Mouse (Mus musculus) heart, adult 8-10 months (tissue): Measurements from ENCODE around the gene Tada1. TPM values are rescaled to one million over a fixed set of nuclear protein-coding genes. Genes with fewer than 3 reads are reported as not detected.

Experiments
- DNase-seq: peaks from one replicate; pipeline ENCODE4 v3.0.0; 2022; ENCODE audit warnings: low spot score
- total RNA-seq, 4 experiments: library from RNA; stranded (reverse); gene quantifications; 2 replicates each; pipeline ENCODE4 v1.2.4; 2022

Tada1 gene
- 1 to 10 TPM; 6.3 to 8.5 (median 7.2) TPM for total RNA-seq

- DNase-seq = peak; percentile 91
Measured at GRCm38 (mm10) chr1:166379013-166379629, at the start of gene Tada1. TSS of gene Tada1 (plus strand) at chr1:166379097.

- no peak for DNase-seq
Measured at GRCm38 (mm10) chr1:166330752-166331151, 48.1 kb upstream of the Tada1 start.

- DNase-seq = peak; percentile 16
Measured at GRCm38 (mm10) chr1:166339110-166339509, 39.8 kb upstream of the Tada1 start.

- no peak for DNase-seq
Measured at GRCm38 (mm10) chr1:166342060-166342459, 36.8 kb upstream of the Tada1 start.

GRCm38 (mm10) chr1:166342539-166342938 lies 36.4 kb upstream of the Tada1 start:
- no peak for DNase-seq

DNA sequence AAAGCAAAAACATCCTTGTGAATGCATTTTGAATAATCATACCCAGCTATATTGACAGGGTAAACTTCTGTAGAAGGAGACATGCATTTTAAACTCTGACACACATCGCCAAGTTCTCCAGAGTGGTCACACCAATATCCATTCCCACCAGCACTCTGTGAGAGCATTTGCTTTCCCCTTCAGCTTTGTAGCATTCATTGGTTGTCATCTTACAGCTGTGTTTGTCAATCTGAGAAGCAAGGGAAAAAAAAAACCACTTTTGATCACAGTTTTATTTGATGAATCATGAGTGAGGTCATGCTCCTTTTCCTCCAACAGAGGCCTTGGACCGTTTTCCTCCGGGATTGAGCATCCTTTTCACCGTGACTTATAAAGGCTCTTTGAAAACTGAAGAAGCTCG lies 35.3 kb upstream of the Tada1 start:
- DNase-seq = no peak

DNA sequence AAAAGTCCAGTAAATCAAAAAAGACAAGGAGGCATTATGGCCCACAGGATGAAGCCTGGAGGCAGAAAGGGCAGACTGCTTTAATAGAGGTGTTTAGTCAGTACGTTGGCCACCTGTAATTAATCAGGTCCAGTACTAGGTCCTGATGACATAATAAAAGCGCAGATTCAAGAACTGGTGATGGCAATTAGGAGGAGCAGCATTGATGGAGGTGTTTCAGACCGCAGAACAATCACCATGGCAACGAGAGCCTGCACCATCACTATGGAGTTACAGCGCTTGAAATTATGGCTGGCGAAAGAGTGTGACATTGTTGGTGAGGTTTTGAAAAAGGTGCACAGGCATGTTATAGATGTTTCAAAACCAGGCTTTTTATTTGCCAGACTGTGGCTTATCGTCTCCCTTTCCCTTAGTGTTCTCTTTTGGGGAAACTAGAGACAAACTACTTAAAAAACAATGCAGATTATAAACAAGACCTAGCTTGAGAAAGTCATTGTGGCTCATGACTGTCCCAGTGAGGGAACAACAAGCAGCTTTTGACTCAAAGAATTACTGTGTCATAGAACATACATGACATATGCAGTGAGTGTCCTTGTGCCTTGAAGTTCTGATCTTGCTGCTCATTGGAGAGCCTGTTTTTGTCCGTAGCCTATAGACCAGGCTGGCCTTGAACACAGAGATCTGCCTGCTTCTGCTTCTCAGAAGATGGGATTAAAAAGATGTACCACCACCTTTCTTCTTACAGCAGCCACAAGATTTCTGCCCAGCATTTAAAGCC lies 34.4 kb upstream of the Tada1 start:
- DNase-seq = no peak

DNA sequence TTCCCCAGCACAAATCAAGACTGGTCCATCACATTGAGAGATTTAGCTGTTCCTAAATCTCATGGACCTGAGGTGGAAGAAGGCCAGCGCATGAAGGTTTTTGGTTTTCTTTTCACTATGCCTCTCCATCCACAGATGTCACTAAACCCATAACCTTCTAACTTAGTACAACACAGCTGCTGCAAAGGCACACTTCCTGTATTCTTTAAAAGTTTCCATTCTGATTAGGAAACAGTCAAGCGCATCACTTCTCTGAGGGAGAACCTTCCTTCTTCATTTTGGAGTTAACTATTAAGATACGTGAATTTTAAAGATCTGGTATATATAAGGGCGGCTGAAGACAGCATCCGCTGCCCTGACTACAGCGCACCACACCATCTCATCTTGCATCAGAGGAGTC lies 33.3 kb upstream of the Tada1 start:
- no peak for DNase-seq

GRCm38 (mm10) chr1:166346906-166347305 lies 32.0 kb upstream of the Tada1 start:
- no peak for DNase-seq

DNA sequence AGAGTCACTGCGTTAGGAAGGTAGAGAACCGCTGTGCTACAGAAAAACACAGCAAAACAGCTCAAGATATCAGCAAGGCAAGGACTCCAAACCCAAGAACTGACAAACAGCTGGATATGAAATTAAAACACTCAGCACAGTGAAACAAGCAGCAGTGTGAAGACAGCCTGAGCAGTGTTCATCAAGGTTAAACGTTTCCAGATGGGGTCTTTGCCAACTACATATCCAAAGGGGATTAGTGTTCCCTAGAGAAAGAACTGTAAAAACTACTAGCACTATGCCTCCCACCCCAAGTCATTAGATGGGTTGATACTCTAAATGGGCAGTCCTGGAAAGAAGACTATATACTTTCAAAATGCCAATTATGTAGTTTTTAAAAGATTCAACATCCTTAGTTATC lies 29.6 kb upstream of the Tada1 start:
- DNase-seq = no peak

DNA sequence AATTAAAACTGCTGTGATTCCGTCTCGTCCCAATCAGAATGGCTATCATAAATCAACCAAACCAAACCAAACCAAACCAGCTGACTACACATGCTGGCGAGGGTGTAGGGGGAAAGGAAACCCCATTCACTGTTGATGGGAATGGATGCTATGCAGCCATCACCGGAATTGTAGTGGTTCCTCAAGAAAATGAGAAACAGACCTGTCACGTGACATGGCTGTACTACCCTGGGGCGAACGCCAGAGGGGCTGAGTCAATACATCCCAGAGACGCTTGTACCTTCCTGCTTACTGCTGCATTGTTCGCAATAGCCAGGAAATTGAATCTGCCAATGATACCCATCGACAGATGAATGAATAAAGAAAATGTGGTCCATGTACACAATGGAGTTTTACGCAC lies 29.1 kb upstream of the Tada1 start:
- no peak for DNase-seq

- DNase-seq = peak; percentile 79
Measured at GRCm38 (mm10) chr1:166360157-166360855, 18.6 kb upstream of the Tada1 start.

DNA sequence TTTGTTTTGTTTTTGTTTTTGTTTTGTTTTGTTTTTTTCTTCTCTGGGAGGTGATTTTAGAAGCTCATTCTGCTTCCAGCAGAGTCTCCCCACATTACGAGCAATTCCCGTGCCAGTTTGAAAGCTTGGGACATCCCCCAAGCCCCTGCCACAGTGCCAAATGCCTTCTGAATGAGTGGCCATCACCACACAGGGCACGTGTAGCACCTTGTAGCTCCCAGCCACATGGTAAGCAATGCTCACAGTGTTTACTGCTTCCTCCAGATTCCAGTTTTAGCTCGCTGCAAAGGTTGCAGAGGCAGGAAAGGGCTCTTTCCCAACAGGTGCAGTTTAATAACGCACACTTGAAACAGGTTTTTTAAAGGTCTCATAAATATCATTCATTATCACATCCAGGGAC lies 18.0 kb upstream of the Tada1 start:
- DNase-seq = no peak

- DNase-seq = no peak
Measured at GRCm38 (mm10) chr1:166361842-166362241, 17.1 kb upstream of the Tada1 start.

DNA sequence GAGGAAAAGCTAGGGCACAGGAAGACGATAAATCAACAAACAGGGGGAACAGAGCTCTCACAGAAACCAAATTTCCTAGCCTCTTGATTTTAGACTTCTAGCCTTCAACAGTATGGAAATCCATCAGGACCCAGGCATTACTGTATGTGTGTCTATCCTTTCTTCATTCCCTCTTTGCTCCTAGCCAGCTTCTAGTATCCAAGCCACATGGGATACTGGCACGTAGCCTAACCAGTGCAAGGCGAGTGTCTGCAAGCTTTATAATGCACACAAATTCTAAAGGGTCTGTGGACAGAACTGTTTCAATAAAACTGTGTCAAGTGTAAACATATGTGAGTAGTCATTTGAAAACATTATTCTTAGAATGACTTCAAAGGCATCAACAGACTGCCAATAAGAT lies 16.2 kb upstream of the Tada1 start:
- no peak for DNase-seq

DNA sequence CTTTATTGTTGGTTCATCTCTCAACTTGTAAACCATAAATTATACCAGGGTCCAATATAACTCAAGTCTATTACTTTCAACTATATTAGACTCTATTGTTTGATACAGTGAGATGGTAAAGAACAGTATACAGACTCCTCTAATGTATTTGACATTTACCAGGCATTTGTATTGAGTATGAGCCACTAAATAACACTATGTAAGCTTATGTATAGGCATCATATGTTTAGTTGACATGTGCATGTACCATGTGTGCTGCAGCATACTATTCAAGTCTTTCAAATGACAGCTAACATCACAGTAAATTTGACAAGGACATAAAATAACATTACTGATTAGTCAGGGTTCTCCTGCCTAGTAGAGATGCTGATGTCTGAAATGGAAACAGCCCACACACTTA lies 15.8 kb upstream of the Tada1 start:
- DNase-seq = no peak

GRCm38 (mm10) chr1:166377171-166377570 lies 1.7 kb upstream of the Tada1 start:
- DNase-seq = no peak

- no peak for DNase-seq
Measured at GRCm38 (mm10) chr1:166378431-166379012, 375 bp upstream of the Tada1 start.

DNA sequence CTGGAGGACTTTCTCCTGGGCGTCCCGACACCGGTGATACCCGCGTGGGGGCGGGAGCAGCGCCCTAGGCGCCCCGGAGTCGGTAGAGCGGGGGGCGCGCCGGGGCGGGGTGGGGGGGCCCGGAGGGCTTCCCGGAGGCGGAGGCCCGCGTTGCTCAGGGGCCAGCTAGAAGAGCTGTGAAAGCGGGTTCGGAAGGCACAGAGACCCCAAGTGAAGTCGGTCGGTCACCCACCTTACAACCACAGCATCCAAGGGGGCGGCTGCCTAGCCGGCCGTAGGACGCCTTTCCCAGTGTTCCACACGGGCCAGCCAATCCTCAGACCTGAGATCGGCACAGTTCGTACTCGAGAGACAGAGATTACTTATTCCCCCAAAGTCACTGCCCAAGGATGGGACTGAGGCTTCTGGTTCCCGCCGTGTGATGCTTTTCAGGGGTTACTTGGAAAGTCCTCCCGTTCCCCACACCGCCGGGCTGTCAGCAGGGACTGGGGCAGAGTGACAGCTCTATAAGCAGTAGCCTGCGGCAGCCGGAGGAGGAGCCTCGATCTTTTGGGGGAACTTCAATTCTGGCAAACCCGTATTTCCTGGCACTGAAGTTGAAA lies 834 bp downstream of the Tada1 start:
- DNase-seq = peak; percentile 68

GRCm38 (mm10) chr1:166381336-166381735 lies 2.4 kb downstream of the Tada1 start:
- DNase-seq = no peak

- no peak for DNase-seq
Measured at GRCm38 (mm10) chr1:166381821-166382220, 2.9 kb downstream of the Tada1 start.

- no peak for DNase-seq
Measured at GRCm38 (mm10) chr1:166382626-166383025, 3.7 kb downstream of the Tada1 start.
